9 mouse cellular contexts compared by ENCODE assay signal in the genomic region with DNA sequence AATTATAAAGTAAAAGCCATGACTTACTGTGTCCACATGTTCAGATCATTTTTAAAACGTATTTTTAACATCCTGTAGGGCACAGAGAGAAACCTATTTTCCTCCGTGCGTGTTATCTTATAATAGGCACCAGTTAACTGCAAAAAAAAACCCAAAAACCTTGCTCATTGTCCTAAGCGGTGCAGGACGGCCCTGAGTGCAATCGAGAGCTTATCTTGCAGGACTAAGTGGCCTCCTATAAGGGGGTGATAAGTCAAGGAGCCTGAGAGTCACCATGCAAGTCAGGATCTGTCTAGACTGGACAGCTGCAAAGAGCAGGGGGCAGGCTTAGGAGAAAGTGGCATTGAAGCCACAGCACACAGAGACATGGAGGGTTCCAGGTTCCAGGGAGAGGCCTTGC. TPM values are rescaled to one million over a fixed set of nuclear protein-coding genes. Genes with fewer than 3 reads are reported as not detected.
DNase-seq lines count a peak whose midpoint lies in the region; ATAC-seq and TF ChIP-seq lines count a peak whose summit lies in the region.
"Had no signal": no experiment of that assay in that cellular context is flagged by ENCODE, and none has a peak within 500 bp of the region (broad histone marks: within the 10 kb centered on the region; RNA-seq: fewer than 3 reads in every experiment).

No protein-coding gene starts in this region.

- peaks cover 74% of the 10 kb centered on the region for H3K36me3 ChIP-seq in heart, embryonic 15.5 days
- H3K36me3 ChIP-seq in forebrain, embryonic 11.5 days (ENCODE audit: control insufficient read depth, insufficient read depth, low read length): peaks cover 57% of the 10 kb centered on the region
- peaks cover 92% of the 10 kb centered on the region for H3K36me3 ChIP-seq in limb, embryonic 13.5 days
- H3K36me3 ChIP-seq in myocyte (ENCODE audit: control insufficient read depth, insufficient read depth): peaks cover 97% of the 10 kb centered on the region

- H3K27me3 ChIP-seq in heart, embryonic 15.5 days: no peaks in the 10 kb centered on the region
- no peaks in the 10 kb centered on the region for H3K27me3 ChIP-seq in forebrain, embryonic 11.5 days (ENCODE audit: control insufficient read depth, insufficient read depth, low read length)
- no peaks in the 10 kb centered on the region for H3K27me3 ChIP-seq in limb, embryonic 13.5 days
- no peaks in the 10 kb centered on the region for H3K27me3 ChIP-seq in myocyte (ENCODE audit: control insufficient read depth, insufficient read depth, insufficient read length)

- H3K4me3 ChIP-seq in heart, embryonic 15.5 days: no peak overlapping the region
- no peak overlapping the region for H3K4me3 ChIP-seq in forebrain, embryonic 11.5 days (ENCODE audit: low read depth, low read length)
- H3K4me3 ChIP-seq in limb, embryonic 13.5 days: peak overlapping the region; percentile 5; the same call in 1 of the 2 replicates
- peak overlapping the region; percentile 100 for H3K4me3 ChIP-seq in myocyte

- H3K79me2 ChIP-seq in myocyte (ENCODE audit: control insufficient read depth, insufficient read depth): peaks cover 99% of the 10 kb centered on the region

- WGBS in heart, embryonic 15.5 days: 16% methylated on average over 6 of the region's 6 CpGs
- 83% methylated on average over 6 of the region's 6 CpGs for WGBS in forebrain, embryonic 11.5 days
- 69% methylated on average over 6 of the region's 6 CpGs for WGBS in limb, embryonic 13.5 days

- no peak for ATAC-seq in heart, embryonic 15.5 days (replicated peaks; ENCODE audit: insufficient number of reproducible peaks, insufficient read depth, low FRiP score, low read depth)
- no peak for ATAC-seq in forebrain, embryonic 11.5 days (replicated peaks; ENCODE audit: low FRiP score)
- ATAC-seq in limb, embryonic 13.5 days (ENCODE audit: low FRiP score, low read depth): no peak

- peak; percentile 45 for TF ChIP-seq POLR2A in myocyte (IDR thresholded peaks at IDR 0.05; ENCODE audit: insufficient read length, low read depth)

- DNase-seq in heart, adult 18-20 months: no peak
- peak; percentile 49 for DNase-seq in forebrain, embryonic 11.5 days (ENCODE audit: low spot score)
- no peak for DNase-seq in testis, postnatal 10 days (ENCODE audit: low spot score)
- DNase-seq in adrenal gland, adult (ENCODE audit: inconsistent age in 2 of 2, low spot score in 1 of 2): no peak
- no peak for DNase-seq in embryo, embryonic 11 days

- peaks cover 79% of the 10 kb centered on the region for H3K4me1 ChIP-seq in heart, embryonic 15.5 days (replicated peaks)
- H3K4me1 ChIP-seq in forebrain, embryonic 11.5 days (replicated peaks; ENCODE audit: control insufficient read depth, insufficient read depth, low read length): peaks cover 33% of the 10 kb centered on the region
- H3K4me1 ChIP-seq in limb, embryonic 13.5 days: peaks cover 88% of the 10 kb centered on the region

- H3K27ac ChIP-seq in heart, embryonic 15.5 days: no peak overlapping the region; the same call in 1 of the 2 replicates
- H3K27ac ChIP-seq in forebrain, embryonic 11.5 days (ENCODE audit: low read depth, low read length): no peak overlapping the region
- no peak overlapping the region for H3K27ac ChIP-seq in limb, embryonic 13.5 days
- H3K27ac ChIP-seq: kidney, postnatal 0 days had no signal

- peak overlapping the region; percentile 94; the same call in 1 of the 2 replicates for H3K4me2 ChIP-seq in heart, embryonic 15.5 days
- H3K4me2 ChIP-seq in forebrain, embryonic 11.5 days (ENCODE audit: low read depth, low read length, severe bottlenecking): no peak overlapping the region
- H3K4me2 ChIP-seq in limb, embryonic 13.5 days (replicated peaks): peak overlapping the region; percentile 100
- peak overlapping the region; percentile 99 for H3K4me2 ChIP-seq in myocyte (ENCODE audit: low read depth)

- 0 out of 2 replicates have a peak overlapping the region, but pooled peaks have one; percentile 36 for H3K9ac ChIP-seq in heart, embryonic 15.5 days
- no peak overlapping the region for H3K9ac ChIP-seq in forebrain, embryonic 11.5 days (ENCODE audit: low read length)
- peak overlapping the region; percentile 59 for H3K9ac ChIP-seq in limb, embryonic 13.5 days

- H3K9me3 ChIP-seq in heart, embryonic 15.5 days (replicated peaks): no peaks in the 10 kb centered on the region
- no peaks in the 10 kb centered on the region for H3K9me3 ChIP-seq in forebrain, embryonic 11.5 days (ENCODE audit: control insufficient read depth, low read length)
- H3K9me3 ChIP-seq in limb, embryonic 13.5 days: no peaks in the 10 kb centered on the region

- no peak overlapping the region for H3ac ChIP-seq in myocyte (ENCODE audit: control insufficient read depth, insufficient read length)

TF ChIP-seq in myocyte, 11 proteins besides CTCF, POLR2A, EP300 and RAD21:
- TF ChIP-seq POLR2AphosphoS2 (IDR thresholded peaks at IDR 0.05; ENCODE audit: insufficient read length, low read depth) (no peak), MAX (IDR thresholded peaks at IDR 0.05; ENCODE audit: low read depth) (no peak), E2F4 (IDR thresholded peaks at IDR 0.05; ENCODE audit: insufficient read depth) (no peak), REST (IDR thresholded peaks at IDR 0.05; ENCODE audit: insufficient read depth, insufficient read length) (no peak), TCF12 (IDR thresholded peaks at IDR 0.05; ENCODE audit: insufficient read depth, poor library complexity, severe bottlenecking) (no peak), MYOG (IDR thresholded peaks at IDR 0.05; ENCODE audit: control insufficient read depth in 1 of 3, insufficient read depth in 1 of 3, insufficient read length in 2 of 3, low read depth in 2 of 3) (no peak), SRF (IDR thresholded peaks at IDR 0.05; ENCODE audit: control insufficient read depth, insufficient read length, low read depth) (no peak), MYOD1 (IDR thresholded peaks at IDR 0.05; ENCODE audit: control insufficient read depth in 1 of 3, insufficient read length in 2 of 3, low read depth in 2 of 3) (no peak)

RNA-seq across cellular contexts. Expression of gene Scd2, which starts 6.4 kb away (rescaled TPM):
- polyA plus RNA-seq in heart, embryonic 15.5 days (2015; fragmentation: Nextera tagmentation; extraction: Ambion mirVana): 131 and 164 TPM in 2 replicates
- 1 to 10 TPM; 9.1 to 9.4 TPM for total RNA-seq in heart, adult 18-20 months (2021)
- 433 and 466 TPM in 2 replicates for polyA plus RNA-seq in forebrain, embryonic 11.5 days (2014; fragmentation: Nextera tagmentation; extraction: Ambion mirVana)
- polyA plus RNA-seq in limb, embryonic 13.5 days (2015; fragmentation: Nextera tagmentation; extraction: Ambion mirVana): 197 and 219 TPM in 2 replicates
- 868 TPM for polyA plus RNA-seq in myocyte (2012; fragmentation: generic; extraction: Trizol)

RNA-seq across cellular contexts. Expression of gene Scd4, which starts 33.0 kb away (rescaled TPM):
- polyA plus RNA-seq in heart, embryonic 15.5 days (2015; fragmentation: Nextera tagmentation; extraction: Ambion mirVana): 2.5 TPM in 2 replicates
- total RNA-seq in heart, adult 18-20 months (2021): 1 to 10 TPM; 4.3 to 7.8 TPM
- not detected in 2 replicates for polyA plus RNA-seq in forebrain, embryonic 11.5 days (2014; fragmentation: Nextera tagmentation; extraction: Ambion mirVana)
- polyA plus RNA-seq in limb, embryonic 13.5 days (2015; fragmentation: Nextera tagmentation; extraction: Ambion mirVana): 0.13 and 0.14 TPM in 2 replicates
- polyA plus RNA-seq in myocyte (2012; fragmentation: generic; extraction: Trizol): 0.16 TPM

Comparison
In these comparisons a context has a peak if more than half of its experiments do, and no peak if none do; other contexts are left out.
1. H3K4me3 ChIP-seq: peak in limb, embryonic 13.5 days (single experiment) and myocyte (single experiment); none in heart, embryonic 15.5 days (single experiment) and forebrain, embryonic 11.5 days (single experiment).